Mouse (Mus musculus) 416B (cell line): ENCODE measurements around the gene Gm9958.

Experiments used
- DNase-seq: peaks from one replicate; pipeline ENCODE4 v3.0.0; 2011; ENCODE audit warnings: low read depth

Gene Gm9958

GRCm38 (mm10) chr5:90367067-90367303 lies at the start of gene Gm9958:
Gene Gm9958, plus strand, starts transcription at chr5:90367204.
- no peak for DNase-seq

GRCm38 (mm10) chr5:90331071-90331470 lies 35.9 kb upstream of the Gm9958 start:
- peak; percentile 18 for DNase-seq

GRCm38 (mm10) chr5:90332478-90332877 lies 34.5 kb upstream of the Gm9958 start:
- no peak for DNase-seq

GRCm38 (mm10) chr5:90338177-90339091 lies 28.6 kb upstream of the Gm9958 start:
- DNase-seq = peak; percentile 45

GRCm38 (mm10) chr5:90339129-90339952 lies 27.7 kb upstream of the Gm9958 start:
- DNase-seq = peak; percentile 93

GRCm38 (mm10) chr5:90339953-90340343 lies 27.1 kb upstream of the Gm9958 start:
- no peak for DNase-seq

GRCm38 (mm10) chr5:90340847-90341246 lies 26.2 kb upstream of the Gm9958 start:
- peak; percentile 17 for DNase-seq

GRCm38 (mm10) chr5:90346877-90347276 lies 20.1 kb upstream of the Gm9958 start:
- DNase-seq = no peak

- no peak for DNase-seq
Observed at GRCm38 (mm10) chr5:90353552-90354317, 13.3 kb upstream of the Gm9958 start.

GRCm38 (mm10) chr5:90355824-90356223 lies 11.2 kb upstream of the Gm9958 start:
- DNase-seq = no peak

- DNase-seq = peak; percentile 93
Observed at GRCm38 (mm10) chr5:90364526-90364925, 2.5 kb upstream of the Gm9958 start.

- DNase-seq = peak; percentile 63
Observed at GRCm38 (mm10) chr5:90365141-90365951, 1.7 kb upstream of the Gm9958 start.

- peak; percentile 95 for DNase-seq
Observed at GRCm38 (mm10) chr5:90366121-90367066, 610 bp upstream of the Gm9958 start, which contains the start of gene Ankrd17. Gene Ankrd17, minus strand, starts transcription at chr5:90366577.

GRCm38 (mm10) chr5:90370401-90370800 lies 3.4 kb downstream of the Gm9958 start:
- no peak for DNase-seq

GRCm38 (mm10) chr5:90373708-90374107 lies 6.7 kb downstream of the Gm9958 start:
- no peak for DNase-seq

- peak; percentile 40 for DNase-seq
Observed at GRCm38 (mm10) chr5:90381458-90381857, 14.5 kb downstream of the Gm9958 start.

GRCm38 (mm10) chr5:90383080-90383479 lies 16.1 kb downstream of the Gm9958 start:
- peak; percentile 87 for DNase-seq

- DNase-seq = peak; percentile 49
Observed at GRCm38 (mm10) chr5:90393764-90394163, 26.8 kb downstream of the Gm9958 start.

- DNase-seq = peak; percentile 61
Observed at GRCm38 (mm10) chr5:90394322-90394721, 27.3 kb downstream of the Gm9958 start.

GRCm38 (mm10) chr5:90396817-90397216 lies 29.8 kb downstream of the Gm9958 start:
- DNase-seq = no peak
